Mouse (Mus musculus) embryonic stem cell, embryonic (primary cell): ENCODE data around the gene Pias1.

ENCODE experiments used
- CTCF ChIA-PET, 4 experiments: fragments of 300-600 bp in 2 of 4; fragments of 350-600 bp in 2 of 4; sonication (Branson Sonifier 250); formaldehyde crosslinking; loops; one replicate each; lab custom pipeline; 2022; ENCODE audit warnings: inconsistent platforms in 2 of 4; lab: Charles Lee
- POLR2A ChIA-PET, 4 experiments: fragments of 300-600 bp in 2 of 4; fragments of 350-600 bp in 2 of 4; sonication (Branson Sonifier 250); formaldehyde crosslinking; loops; one replicate each; lab custom pipeline; 2022; ENCODE audit warnings: antibody characterized with exemption in 4 of 4, inconsistent platforms in 1 of 4; lab: Charles Lee

Pias1 gene

GRCm38 (mm10) chr9:62987824-62988223, at the start of gene Pias1:
TSS of gene Pias1 (minus strand) at chr9:62987924.
- CTCF ChIA-PET: no interaction called here
- POLR2A ChIA-PET: no interaction called here

GRCm38 (mm10) chr9:63035431-63035830, 47.7 kb upstream of the Pias1 start:
- ChIA-PET CTCF (no interaction called here), POLR2A (interaction anchor here in 1 of 4 experiments (0.8 kb wide), 1 partner anchor 142 kb away, joined by 3 read pairs; no protein-coding TSS in a partner anchor)

- CTCF ChIA-PET: interaction anchor here in 2 of 4 experiments (0.5 to 0.7 kb wide), 3 partner anchors 80 to 1535 kb away, joined by 3 to 4 read pairs (median 3); no protein-coding TSS in a partner anchor
Observed at GRCm38 (mm10) chr9:63031011-63031782, 43.5 kb upstream of the Pias1 start.

GRCm38 (mm10) chr9:63022486-63022885, 34.8 kb upstream of the Pias1 start:
- CTCF ChIA-PET: interaction anchor here in 1 of 4 experiments (0.5 kb wide), 1 partner anchor 37 kb away, joined by 5 read pairs; no protein-coding TSS in a partner anchor
- POLR2A ChIA-PET: interaction anchor here in 1 of 4 experiments (1.2 kb wide), 1 partner anchor 9 kb away, joined by 3 read pairs; no protein-coding TSS in a partner anchor

More at GRCm38 (mm10) chr9:63031011-63031782, 43.5 kb upstream of the Pias1 start:
- POLR2A ChIA-PET: interaction anchor here in 2 of 4 experiments (0.5 to 2.4 kb wide), 6 partner anchors 9 to 251 kb away, joined by 3 to 7 read pairs (median 3); no protein-coding TSS in a partner anchor

GRCm38 (mm10) chr9:63007371-63007770, 19.6 kb upstream of the Pias1 start:
- ChIA-PET POLR2A (interaction anchor here in 2 of 4 experiments (0.6 to 1.5 kb wide), 6 partner anchors 10 to 178 kb away, joined by 3 to 5 read pairs (median 3); no protein-coding TSS in a partner anchor), CTCF (interaction anchor here in 2 of 4 experiments (0.6 to 0.9 kb wide), 2 partner anchors 27 to 224 kb away, joined by 3 read pairs; no protein-coding TSS in a partner anchor)

GRCm38 (mm10) chr9:63006081-63006820, 18.5 kb upstream of the Pias1 start:
- CTCF ChIA-PET: interaction anchor here in 1 of 4 experiments (0.9 kb wide), 1 partner anchor 26 kb away, joined by 3 read pairs; no protein-coding TSS in a partner anchor
- POLR2A ChIA-PET: interaction anchor here in 1 of 4 experiments (0.6 to 1.3 kb wide), 2 partner anchors 122 to 175 kb away, joined by 3 read pairs; no protein-coding TSS in a partner anchor

GRCm38 (mm10) chr9:62998561-62998960, 10.8 kb upstream of the Pias1 start:
- ChIA-PET POLR2A (no interaction called here), CTCF (no interaction called here)

- ChIA-PET CTCF (no interaction called here), POLR2A (interaction anchor here in 3 of 4 experiments (0.5 to 1.4 kb wide), 5 partner anchors 10 to 309 kb away, joined by 3 to 8 read pairs (median 5); no protein-coding TSS in a partner anchor)
Observed at GRCm38 (mm10) chr9:62997626-62998025, 9.9 kb upstream of the Pias1 start.

GRCm38 (mm10) chr9:62995186-62995585, 7.5 kb upstream of the Pias1 start:
- POLR2A ChIA-PET: interaction anchor here in 3 of 4 experiments (0.6 to 1.0 kb wide), 4 partner anchors 14 to 65 kb away, joined by 3 to 4 read pairs (median 4); no protein-coding TSS in a partner anchor
- CTCF ChIA-PET: interaction anchor here in 2 of 4 experiments (0.5 to 0.7 kb wide), 2 partner anchors 37 to 128 kb away, joined by 4 to 7 read pairs; no protein-coding TSS in a partner anchor

- ChIA-PET POLR2A (interaction anchor here in 1 of 4 experiments (1.3 kb wide), 1 partner anchor 9 kb away, joined by 3 read pairs; no protein-coding TSS in a partner anchor), CTCF (interaction anchor here in 3 of 4 experiments (0.6 to 1.6 kb wide), 5 partner anchors 9 to 250 kb away, joined by 3 to 7 read pairs (median 5); no protein-coding TSS in a partner anchor)
Observed at GRCm38 (mm10) chr9:62990134-62990533, 2.4 kb upstream of the Pias1 start.

GRCm38 (mm10) chr9:62980777-62981202, 6.9 kb downstream of the Pias1 start:
- CTCF ChIA-PET: interaction anchor here (0.5 to 1.8 kb wide), 20 partner anchors 9 to 672 kb away, joined by 3 to 11 read pairs (median 4); no protein-coding TSS in a partner anchor
- POLR2A ChIA-PET: interaction anchor here (0.5 to 2.5 kb wide), 92 partner anchors 8 to 1757 kb away, joined by 3 to 20 read pairs (median 4); partner anchors contain the start of genes Fem1b (in 3 of the 4), Cln6 (in 2 of the 4), Glce (in 2 of the 4) and Rab11a (in 1 of the 4)

GRCm38 (mm10) chr9:62980162-62980776, 7.5 kb downstream of the Pias1 start:
- ChIA-PET POLR2A (interaction anchor here (0.5 to 2.5 kb wide), 85 partner anchors 8 to 1973 kb away, joined by 3 to 20 read pairs (median 4); partner anchors contain the start of genes Cln6 (in 2 of the 4), Fem1b (in 2 of the 4), Glce (in 2 of the 4) and Rab11a (in 1 of the 4)), CTCF (interaction anchor here (0.6 to 1.8 kb wide), 13 partner anchors 8 to 672 kb away, joined by 3 to 11 read pairs (median 5); no protein-coding TSS in a partner anchor)

GRCm38 (mm10) chr9:62979461-62980161, 8.1 kb downstream of the Pias1 start:
- CTCF ChIA-PET: no interaction called here

GRCm38 (mm10) chr9:62977152-62977551, 10.6 kb downstream of the Pias1 start:
- CTCF ChIA-PET: interaction anchor here in 1 of 4 experiments (0.7 kb wide), 1 partner anchor 354 kb away, joined by 3 read pairs; no protein-coding TSS in a partner anchor
- POLR2A ChIA-PET: no interaction called here

More at GRCm38 (mm10) chr9:62979461-62980161, 8.1 kb downstream of the Pias1 start:
- POLR2A ChIA-PET: interaction anchor here in 3 of 4 experiments (0.5 to 2.5 kb wide), 18 partner anchors 7 to 1973 kb away, joined by 3 to 15 read pairs (median 3); partner anchors contain the start of genes Fem1b (in 1 of the 3) and Glce (in 1 of the 3)

- ChIA-PET CTCF (interaction anchor here in 1 of 4 experiments (0.6 kb wide), 1 partner anchor 60 kb away, joined by 3 read pairs; no protein-coding TSS in a partner anchor), POLR2A (interaction anchor here in 3 of 4 experiments (0.6 to 1.3 kb wide), 3 partner anchors 10 to 354 kb away, joined by 3 to 4 read pairs (median 4); partner anchors contain the start of gene Cln6 (in 1 of the 3))
Observed at GRCm38 (mm10) chr9:62975830-62976229, 11.9 kb downstream of the Pias1 start.

- ChIA-PET CTCF (interaction anchor here in 3 of 4 experiments (0.6 to 2.3 kb wide), 9 partner anchors 28 to 352 kb away, joined by 3 to 7 read pairs (median 3); no protein-coding TSS in a partner anchor), POLR2A (interaction anchor here in 2 of 4 experiments (1.3 kb wide), 2 partner anchors 9 to 136 kb away, joined by 3 to 4 read pairs; partner anchors contain the start of gene Cln6 (in 1 of the 2))
Observed at GRCm38 (mm10) chr9:62974439-62974838, 13.3 kb downstream of the Pias1 start.
